Mouse (Mus musculus): ENCODE data around the gene Pabpn1.

Pabpn1 gene

DNA sequence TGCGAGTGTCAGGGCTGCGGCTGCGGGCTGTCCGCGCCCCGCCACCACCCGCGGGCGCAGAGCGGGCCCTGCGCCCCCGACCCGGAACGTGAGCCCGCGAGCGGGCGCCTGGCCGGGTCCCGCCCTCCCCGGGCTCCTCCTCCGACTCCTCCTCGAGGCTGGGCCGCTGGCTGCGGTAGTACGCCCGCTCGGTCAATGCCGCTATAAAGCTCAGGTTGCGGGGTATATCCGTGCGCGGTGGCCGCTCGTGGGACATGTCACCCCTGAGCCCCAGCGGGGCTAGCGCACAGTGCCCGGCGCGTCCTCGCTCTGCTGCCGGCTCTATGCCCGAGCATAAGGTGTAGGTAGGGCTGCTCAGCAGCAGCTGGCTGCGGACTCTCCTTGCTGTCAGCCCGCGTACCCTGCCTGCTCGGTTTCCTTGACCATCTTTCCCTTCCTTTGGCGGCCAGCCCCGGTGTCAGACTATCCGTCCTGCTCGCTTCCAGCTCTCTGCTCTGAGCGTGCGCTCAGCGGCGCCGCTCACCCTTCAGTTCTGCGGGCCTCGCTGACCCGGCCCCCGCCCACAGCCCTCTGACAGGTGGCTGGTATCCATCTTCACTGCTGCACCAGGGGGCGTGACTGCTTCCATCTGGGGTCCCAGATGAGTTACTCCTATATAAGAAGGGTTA lies 15.1 kb upstream of the Pabpn1 start, which contains the start of gene Ppp1r3e:
TSS of gene Ppp1r3e (minus strand) at position 503 of the 668 bp plus-strand sequence.
- H3K4me1 ChIP-seq (replicated peaks; ENCODE audit: low read depth, low read length), result peaks cover 26% of the 10 kb centered on the region
- H3K4me3 ChIP-seq (replicated peaks; ENCODE audit: low read length), result peak within 1 kb of the TSS; percentile 90
- TF ChIP-seq CTCF (conservative IDR thresholded peaks at IDR 0.05; ENCODE audit: low read length) (no peak), POU5F1 (IDR thresholded peaks at IDR 0.05; ENCODE audit: borderline replicate concordance, low read length) (no peak), NANOG (IDR thresholded peaks at IDR 0.05; ENCODE audit: borderline replicate concordance, low read length) (no peak)
- no peaks in the 10 kb centered on the region for H3K9me3 ChIP-seq (ENCODE audit: low read length)
- no peaks in the 10 kb centered on the region for H3K36me3 ChIP-seq (ENCODE audit: insufficient read depth, low read length)
- H3K27me3 ChIP-seq (ENCODE audit: insufficient read depth, low read length), result peaks cover 50% of the 10 kb centered on the region

DNA sequence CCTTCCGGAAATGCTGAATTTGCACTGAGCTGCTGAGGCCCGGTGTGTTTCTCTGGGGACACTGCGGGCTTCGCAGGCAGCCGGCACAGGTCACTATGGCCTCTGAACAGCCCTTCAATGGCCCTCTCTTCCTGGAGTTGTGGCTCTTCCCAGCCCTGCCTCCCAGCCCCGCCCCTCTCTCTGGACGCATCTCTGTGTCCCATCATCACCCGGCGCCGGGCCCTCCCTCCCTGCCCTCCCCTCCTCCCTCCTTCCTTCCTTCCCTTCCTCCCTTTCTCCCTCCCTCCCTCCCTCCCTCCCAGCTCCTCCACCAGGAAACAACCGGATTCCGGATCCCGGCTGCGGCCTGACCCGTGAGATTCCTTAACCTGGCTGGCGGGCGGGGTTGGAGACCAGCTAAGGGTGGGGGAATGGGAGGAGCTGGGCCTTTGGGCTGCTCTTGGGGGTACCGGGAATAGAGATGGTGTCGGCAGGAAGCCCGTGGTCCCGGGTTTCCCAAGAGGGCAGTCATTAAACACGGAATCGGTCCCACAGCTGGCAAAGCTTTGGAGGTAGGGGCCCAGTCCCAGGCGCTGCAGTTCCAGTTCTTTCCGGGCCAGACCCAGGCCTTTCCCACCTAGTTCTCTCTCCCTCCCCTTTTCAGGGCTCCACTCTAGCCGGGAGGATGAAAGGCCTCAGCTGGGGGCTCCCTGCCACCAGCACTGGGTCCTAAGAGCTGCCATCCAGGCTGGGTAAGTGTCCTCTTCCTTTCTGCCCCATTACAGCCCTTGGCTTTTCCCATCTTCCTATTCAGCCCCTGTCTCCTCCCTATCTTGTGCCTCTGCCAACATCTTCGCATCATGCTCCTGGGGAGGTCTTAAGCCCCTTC lies 8.9 kb upstream of the Pabpn1 start, which contains the start of the genes Bcl2l2 and Gm20521:
TSS of gene Bcl2l2 (plus strand) at position 224 of the 868 bp plus-strand sequence.
TSS of gene Gm20521 (plus strand) at position 288 of the 868 bp plus-strand sequence.
- TF ChIP-seq CTCF (conservative IDR thresholded peaks at IDR 0.05; ENCODE audit: low read length) (no peak), POU5F1 (IDR thresholded peaks at IDR 0.05; ENCODE audit: borderline replicate concordance, low read length) (no peak), NANOG (IDR thresholded peaks at IDR 0.05; ENCODE audit: borderline replicate concordance, low read length) (no peak)
- peaks cover 3% of the 10 kb centered on the region; the same call in 1 of the 2 replicates for H3K27me3 ChIP-seq (ENCODE audit: insufficient read depth, low read length)
- H3K36me3 ChIP-seq (ENCODE audit: insufficient read depth, low read length), result peaks cover 18% of the 10 kb centered on the region
- H3K4me1 ChIP-seq (replicated peaks; ENCODE audit: low read depth, low read length), result peaks cover 44% of the 10 kb centered on the region
- peak within 1 kb of the TSS; percentile 80 for H3K4me3 ChIP-seq (replicated peaks; ENCODE audit: low read length)
- H3K9me3 ChIP-seq (ENCODE audit: low read length), result no peaks in the 10 kb centered on the region

DNA sequence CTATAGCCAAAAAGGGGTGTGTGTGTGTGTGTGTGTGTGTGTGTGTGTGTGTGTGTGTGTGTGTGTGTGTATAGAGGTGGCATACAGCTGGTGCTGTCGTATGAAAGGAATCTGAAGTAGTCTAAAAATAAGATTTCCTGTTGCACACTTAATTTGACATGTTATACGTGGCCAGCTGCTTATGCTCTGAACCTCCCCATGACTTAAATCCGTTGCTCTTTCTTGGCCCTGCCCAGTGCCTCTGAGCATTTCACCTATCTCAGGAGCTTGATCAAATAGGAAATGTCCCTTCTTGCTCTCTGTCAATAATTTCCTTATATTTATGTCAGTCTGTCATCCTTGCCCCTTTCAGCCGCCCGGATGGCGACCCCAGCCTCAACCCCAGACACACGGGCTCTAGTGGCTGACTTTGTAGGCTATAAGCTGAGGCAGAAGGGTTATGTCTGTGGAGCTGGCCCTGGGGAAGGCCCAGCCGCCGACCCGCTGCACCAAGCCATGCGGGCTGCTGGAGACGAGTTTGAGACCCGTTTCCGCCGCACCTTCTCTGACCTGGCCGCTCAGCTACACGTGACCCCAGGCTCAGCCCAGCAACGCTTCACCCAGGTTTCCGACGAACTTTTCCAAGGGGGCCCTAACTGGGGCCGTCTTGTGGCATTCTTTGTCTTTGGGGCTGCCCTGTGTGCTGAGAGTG lies 8.1 kb upstream of the Pabpn1 start:
- H3K27me3 ChIP-seq (ENCODE audit: insufficient read depth, low read length), result no peaks in the 10 kb centered on the region
- peaks cover 18% of the 10 kb centered on the region for H3K36me3 ChIP-seq (ENCODE audit: insufficient read depth, low read length)
- H3K4me1 ChIP-seq (replicated peaks; ENCODE audit: low read depth, low read length), result peaks cover 44% of the 10 kb centered on the region
- H3K4me3 ChIP-seq (replicated peaks; ENCODE audit: low read length), result peak overlapping the region; percentile 80
- no peak for TF ChIP-seq NANOG (IDR thresholded peaks at IDR 0.05; ENCODE audit: borderline replicate concordance, low read length)
- TF ChIP-seq POU5F1 (IDR thresholded peaks at IDR 0.05; ENCODE audit: borderline replicate concordance, low read length), result no peak
- no peak for TF ChIP-seq CTCF (conservative IDR thresholded peaks at IDR 0.05; ENCODE audit: low read length)
- no peaks in the 10 kb centered on the region for H3K9me3 ChIP-seq (ENCODE audit: low read length)

DNA sequence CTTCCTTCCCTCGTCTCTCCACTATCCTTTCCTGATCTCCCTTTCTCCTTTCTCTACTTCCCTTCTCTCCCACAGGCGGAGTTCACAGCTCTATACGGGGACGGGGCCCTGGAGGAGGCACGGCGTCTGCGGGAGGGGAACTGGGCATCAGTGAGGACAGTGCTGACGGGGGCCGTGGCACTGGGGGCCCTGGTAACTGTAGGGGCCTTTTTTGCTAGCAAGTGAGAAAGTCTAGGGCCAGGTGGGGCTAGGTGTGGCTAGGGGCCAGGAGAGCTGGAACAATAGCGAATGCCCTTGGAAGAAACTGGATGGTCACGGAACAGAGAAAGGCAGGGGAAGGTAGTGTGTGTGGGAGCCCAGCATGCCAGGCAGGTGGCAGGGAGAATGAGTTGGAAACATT lies 7.0 kb upstream of the Pabpn1 start:
- TF ChIP-seq NANOG (IDR thresholded peaks at IDR 0.05; ENCODE audit: borderline replicate concordance, low read length) (no peak), CTCF (conservative IDR thresholded peaks at IDR 0.05; ENCODE audit: low read length) (no peak), POU5F1 (IDR thresholded peaks at IDR 0.05; ENCODE audit: borderline replicate concordance, low read length) (no peak)
- H3K36me3 ChIP-seq (ENCODE audit: insufficient read depth, low read length), result peaks cover 18% of the 10 kb centered on the region
- H3K4me3 ChIP-seq (replicated peaks; ENCODE audit: low read length), result 0 out of 2 replicates have a peak overlapping the region, but pooled peaks have one; percentile 80
- peaks cover 44% of the 10 kb centered on the region for H3K4me1 ChIP-seq (replicated peaks; ENCODE audit: low read depth, low read length)
- no peaks in the 10 kb centered on the region for H3K9me3 ChIP-seq (ENCODE audit: low read length)
- H3K27me3 ChIP-seq (ENCODE audit: insufficient read depth, low read length), result no peaks in the 10 kb centered on the region

DNA sequence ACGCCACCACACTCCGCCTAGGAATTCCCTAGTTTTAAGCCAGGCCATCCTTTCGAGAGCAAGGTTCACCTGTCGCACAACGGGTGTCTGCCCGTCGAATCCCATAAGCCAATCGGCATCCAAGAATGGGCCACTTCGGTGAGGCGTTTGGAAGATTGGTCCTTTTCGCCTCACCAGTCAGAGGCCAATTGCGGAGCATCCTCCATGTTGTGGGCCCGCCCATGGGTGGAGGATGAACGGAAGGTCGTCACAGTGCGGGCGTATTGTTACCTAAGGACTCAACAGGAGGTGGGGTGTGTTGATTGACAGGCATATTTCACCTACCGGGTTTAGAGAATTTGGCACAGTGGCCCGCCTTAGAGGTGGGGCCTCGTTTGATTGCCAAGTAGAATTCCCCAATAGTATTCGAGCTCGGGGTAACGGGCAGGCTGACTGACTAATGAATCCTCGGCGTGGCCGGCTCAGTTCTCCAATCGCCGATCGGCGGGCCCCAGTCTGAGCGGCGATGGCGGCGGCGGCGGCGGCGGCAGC lies 1.4 kb downstream of the Pabpn1 start:
- TF ChIP-seq POU5F1 (IDR thresholded peaks at IDR 0.05; ENCODE audit: borderline replicate concordance, low read length), result no peak
- no peak for TF ChIP-seq NANOG (IDR thresholded peaks at IDR 0.05; ENCODE audit: borderline replicate concordance, low read length)
- TF ChIP-seq CTCF (conservative IDR thresholded peaks at IDR 0.05; ENCODE audit: low read length), result no peak
- Histone ChIP-seq H3K36me3 (ENCODE audit: insufficient read depth, low read length) (peaks cover 39% of the 10 kb centered on the region), H3K4me1 (replicated peaks; ENCODE audit: low read depth, low read length) (peaks cover 58% of the 10 kb centered on the region), H3K27me3 (ENCODE audit: insufficient read depth, low read length) (no peaks in the 10 kb centered on the region), H3K4me3 (replicated peaks; ENCODE audit: low read length) (peak overlapping the region; percentile 95), H3K9me3 (ENCODE audit: low read length) (no peaks in the 10 kb centered on the region)

DNA sequence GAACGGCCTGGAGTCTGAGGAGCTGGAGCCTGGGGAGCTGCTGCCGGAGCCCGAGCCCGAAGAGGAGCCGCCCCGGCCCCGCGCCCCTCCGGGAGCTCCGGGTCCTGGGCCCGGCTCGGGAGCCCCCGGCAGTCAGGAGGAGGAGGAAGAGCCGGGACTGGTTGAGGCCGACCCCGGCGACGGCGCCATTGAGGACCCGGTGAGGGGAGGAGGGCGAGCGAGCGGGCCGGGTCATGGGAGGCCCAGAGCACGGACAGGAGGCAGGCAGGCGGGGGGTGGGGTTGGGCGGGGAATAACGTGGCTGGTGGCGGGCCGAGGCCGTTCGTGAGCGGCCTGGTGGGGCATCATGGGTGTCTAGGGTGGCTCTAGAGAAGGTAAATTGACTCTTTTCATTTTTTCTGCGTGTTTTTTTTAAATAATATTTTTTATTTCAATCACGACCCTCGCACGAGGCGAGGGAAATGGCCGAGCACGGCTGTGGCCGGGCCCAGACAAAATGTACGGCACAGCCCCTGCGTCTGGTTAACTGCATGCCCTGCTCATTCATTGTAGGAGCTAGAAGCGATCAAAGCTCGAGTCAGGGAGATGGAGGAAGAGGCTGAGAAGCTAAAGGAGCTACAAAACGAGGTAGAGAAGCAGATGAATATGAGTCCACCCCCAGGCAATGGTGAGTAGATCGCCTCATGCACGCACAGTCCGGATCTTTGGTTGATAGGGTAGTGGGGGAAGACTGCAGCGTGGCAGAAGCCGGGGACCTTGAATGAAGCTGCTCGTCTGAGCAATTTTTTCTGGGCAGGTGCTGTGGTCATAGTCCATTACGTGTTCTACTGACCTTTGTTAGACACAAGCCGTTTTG lies 2.2 kb downstream of the Pabpn1 start:
- TF ChIP-seq NANOG (IDR thresholded peaks at IDR 0.05; ENCODE audit: borderline replicate concordance, low read length), result no peak
- TF ChIP-seq POU5F1 (IDR thresholded peaks at IDR 0.05; ENCODE audit: borderline replicate concordance, low read length), result no peak
- no peak for TF ChIP-seq CTCF (conservative IDR thresholded peaks at IDR 0.05; ENCODE audit: low read length)
- Histone ChIP-seq H3K9me3 (ENCODE audit: low read length) (no peaks in the 10 kb centered on the region), H3K27me3 (ENCODE audit: insufficient read depth, low read length) (no peaks in the 10 kb centered on the region), H3K4me1 (replicated peaks; ENCODE audit: low read depth, low read length) (peaks cover 64% of the 10 kb centered on the region), H3K4me3 (replicated peaks; ENCODE audit: low read length) (peak overlapping the region; percentile 95), H3K36me3 (ENCODE audit: insufficient read depth, low read length) (peaks cover 46% of the 10 kb centered on the region)

DNA sequence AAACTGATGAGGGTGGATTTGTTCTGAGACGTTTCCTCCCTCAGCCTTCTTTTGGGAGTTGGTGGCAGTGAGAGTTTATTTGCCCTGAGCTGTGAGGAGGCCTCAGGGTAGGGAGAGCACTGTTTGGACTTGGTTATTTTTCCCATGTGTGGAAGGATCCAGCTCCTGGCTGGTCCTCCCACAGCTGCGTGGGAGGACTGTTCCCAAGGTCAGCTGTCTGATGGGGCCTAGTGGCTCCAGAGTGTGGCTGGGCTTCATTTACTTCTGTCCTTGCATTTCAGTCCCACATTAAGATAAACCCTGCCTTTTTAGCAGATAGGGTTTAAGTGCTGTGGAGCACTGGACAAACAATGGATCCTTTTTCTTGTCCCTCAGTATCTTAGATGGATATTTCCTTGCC lies 5.1 kb downstream of the Pabpn1 start:
- Histone ChIP-seq H3K4me3 (replicated peaks; ENCODE audit: low read length) (0 out of 2 replicates have a peak overlapping the region, but pooled peaks have one; percentile 14), H3K27me3 (ENCODE audit: insufficient read depth, low read length) (no peaks in the 10 kb centered on the region), H3K9me3 (ENCODE audit: low read length) (no peaks in the 10 kb centered on the region), H3K4me1 (replicated peaks; ENCODE audit: low read depth, low read length) (peaks cover 63% of the 10 kb centered on the region), H3K36me3 (ENCODE audit: insufficient read depth, low read length) (peaks cover 46% of the 10 kb centered on the region)
- TF ChIP-seq CTCF (conservative IDR thresholded peaks at IDR 0.05; ENCODE audit: low read length), result no peak
- TF ChIP-seq NANOG (IDR thresholded peaks at IDR 0.05; ENCODE audit: borderline replicate concordance, low read length), result no peak
- no peak for TF ChIP-seq POU5F1 (IDR thresholded peaks at IDR 0.05; ENCODE audit: borderline replicate concordance, low read length)
